Mouse (Mus musculus) stomach, postnatal 0 days (tissue): ENCODE data around the gene Larp6.

Experiments
- CTCF ChIP-seq: IDR thresholded peaks from 2 replicates; pipeline ENCODE4 v1.5.1; 2016; ENCODE audit warnings: antibody characterized with exemption, low read depth, mild to moderate bottlenecking, moderate library complexity
- EP300 ChIP-seq: optimal IDR thresholded peaks from 2 replicates; pipeline ENCODE3; 2016; ENCODE audit warnings: antibody characterized with exemption

GRCm38 (mm10) chr9:60664385-60664784 is 48.4 kb upstream of the Larp6 start:
- TF ChIP-seq CTCF (no peak), EP300 (no peak)
